Mouse (Mus musculus) ES-E14 (cell line): ENCODE data around the gene Ankfn1.

Experiments
- HCFC1 ChIP-seq: IDR thresholded peaks from 2 replicates; pipeline ENCODE4 v1.6.1; 2012; ENCODE audit warnings: low read length, inconsistent platforms, borderline replicate concordance; ENCODE audit not compliant: insufficient read depth
- ZC3H11A ChIP-seq: IDR thresholded peaks from 2 replicates; pipeline ENCODE4 v1.6.1; 2012; ENCODE audit warnings: low read depth, mild to moderate bottlenecking, inconsistent platforms, low read length, borderline replicate concordance
- ZNF384 ChIP-seq: IDR thresholded peaks from 2 replicates; pipeline ENCODE4 v1.6.1; 2012; ENCODE audit warnings: low read depth, low read length, inconsistent platforms

- no peak for TF ChIP-seq ZNF384
- no peak for TF ChIP-seq HCFC1
- no peak for TF ChIP-seq ZC3H11A
Observed at GRCm38 (mm10) chr11:89600921-89601515, 176.4 kb downstream of the Ankfn1 start.
